ENCODE assay signal across 9 mouse cellular contexts in genomic region chrX:99458466-99459200, GRCm38 (mm10). TPM values are rescaled to one million over a fixed set of nuclear protein-coding genes. Genes with fewer than 3 reads are reported as not detected.
A peak's percentile ranks its signal among the peaks of the same experiment; 100 is the strongest.
DNase-seq lines count a peak whose midpoint lies in the region; ATAC-seq lines count a peak whose summit lies in the region.
"Had no signal": no experiment of that assay in that cellular context is flagged by ENCODE, and none has a peak within 500 bp of the region (broad histone marks: within the 10 kb centered on the region; RNA-seq: fewer than 3 reads in every experiment).

No protein-coding gene starts in this region.

- no peaks in the 10 kb centered on the region for H3K9me3 ChIP-seq in lung, embryonic 16.5 days (ENCODE audit: control insufficient read depth, low read length)
- H3K9me3 ChIP-seq in forebrain, embryonic 14.5 days (replicated peaks; ENCODE audit: control insufficient read depth, low read length), result no peaks in the 10 kb centered on the region
- no peaks in the 10 kb centered on the region for H3K9me3 ChIP-seq in limb, embryonic 13.5 days
- H3K9me3 ChIP-seq in stomach, embryonic 15.5 days, result no peaks in the 10 kb centered on the region

- H3K4me1 ChIP-seq in lung, embryonic 16.5 days (replicated peaks; ENCODE audit: control insufficient read depth, insufficient read depth, low read length), result peaks cover 20% of the 10 kb centered on the region
- H3K4me1 ChIP-seq in forebrain, embryonic 14.5 days (ENCODE audit: control insufficient read depth, insufficient read depth, low read length), result peaks cover 11% of the 10 kb centered on the region; the same call in 1 of the 2 replicates
- H3K4me1 ChIP-seq in limb, embryonic 13.5 days, result peaks cover 28% of the 10 kb centered on the region
- H3K4me1 ChIP-seq in stomach, embryonic 15.5 days, result peaks cover 4% of the 10 kb centered on the region; the same call in 1 of the 2 replicates

- no peak overlapping the region for H3K4me2 ChIP-seq in lung, embryonic 16.5 days (ENCODE audit: low read depth, low read length)
- no peak overlapping the region for H3K4me2 ChIP-seq in forebrain, embryonic 14.5 days (ENCODE audit: low read length)
- H3K4me2 ChIP-seq in limb, embryonic 13.5 days (replicated peaks), result no peak overlapping the region; the same call in 1 of the 2 replicates
- H3K4me2 ChIP-seq in stomach, embryonic 15.5 days, result no peak overlapping the region

- WGBS in lung, embryonic 16.5 days, result 30% methylated on average over 8 of the region's 10 CpGs
- WGBS in forebrain, embryonic 14.5 days, result 30% methylated on average over 9 of the region's 10 CpGs
- WGBS in limb, embryonic 13.5 days, result 38% methylated on average over 10 of the region's 10 CpGs
- 34% methylated on average over 9 of the region's 10 CpGs for WGBS in stomach, embryonic 15.5 days

- peak overlapping the region; percentile 61 for H3K27ac ChIP-seq in lung, embryonic 16.5 days (ENCODE audit: low read length)
- no peak overlapping the region for H3K27ac ChIP-seq in forebrain, embryonic 14.5 days (ENCODE audit: low read depth, low read length)
- no peak overlapping the region; the same call in 1 of the 2 replicates for H3K27ac ChIP-seq in limb, embryonic 13.5 days
- H3K27ac ChIP-seq in stomach, embryonic 15.5 days, result peak overlapping the region; percentile 48

- H3K9ac ChIP-seq in lung, embryonic 16.5 days (ENCODE audit: low read length), result no peak overlapping the region
- H3K9ac ChIP-seq in forebrain, embryonic 14.5 days (ENCODE audit: low read length), result no peak overlapping the region
- no peak overlapping the region for H3K9ac ChIP-seq in limb, embryonic 13.5 days
- no peak overlapping the region for H3K9ac ChIP-seq in stomach, embryonic 15.5 days

- H3K27me3 ChIP-seq in lung, embryonic 16.5 days (ENCODE audit: control insufficient read depth, insufficient read depth, low read depth, low read length), result no peaks in the 10 kb centered on the region; the same call in 1 of the 2 replicates
- no peaks in the 10 kb centered on the region for H3K27me3 ChIP-seq in forebrain, embryonic 14.5 days (replicated peaks; ENCODE audit: control insufficient read depth, insufficient read depth, low read length)
- H3K27me3 ChIP-seq in limb, embryonic 13.5 days, result peaks cover 33% of the 10 kb centered on the region; the same call in 1 of the 2 replicates
- no peaks in the 10 kb centered on the region for H3K27me3 ChIP-seq in stomach, embryonic 15.5 days (replicated peaks)

- ATAC-seq in lung, embryonic 16.5 days (ENCODE audit: low read depth), result peak; percentile 86
- ATAC-seq in forebrain, embryonic 14.5 days, result 0 out of 2 replicates have a peak, but pooled peaks have one; percentile 16
- ATAC-seq in limb, embryonic 13.5 days (ENCODE audit: low FRiP score, low read depth), result peak; percentile 71
- peak; percentile 53; the same call in 1 of the 2 replicates for ATAC-seq in stomach, embryonic 15.5 days (ENCODE audit: insufficient read depth, low FRiP score, low read depth)

- H3K4me3 ChIP-seq in lung, embryonic 16.5 days (ENCODE audit: low read length), result no peak overlapping the region
- H3K4me3 ChIP-seq in forebrain, embryonic 14.5 days (ENCODE audit: low read depth, low read length), result no peak overlapping the region
- H3K4me3 ChIP-seq in limb, embryonic 13.5 days, result no peak overlapping the region
- H3K4me3 ChIP-seq in stomach, embryonic 15.5 days (replicated peaks), result no peak overlapping the region

- H3K36me3 ChIP-seq in lung, embryonic 16.5 days (ENCODE audit: control insufficient read depth, insufficient read depth, low read length), result no peaks in the 10 kb centered on the region
- no peaks in the 10 kb centered on the region for H3K36me3 ChIP-seq in forebrain, embryonic 14.5 days (ENCODE audit: control insufficient read depth, insufficient read depth, low read length)
- H3K36me3 ChIP-seq in limb, embryonic 13.5 days, result no peaks in the 10 kb centered on the region
- no peaks in the 10 kb centered on the region for H3K36me3 ChIP-seq in stomach, embryonic 15.5 days

- no peak for DNase-seq in lung, postnatal 25 days (ENCODE audit: low spot score)
- no peak for DNase-seq in forebrain, embryonic 14.5 days (ENCODE audit: low spot score)
- no peak for DNase-seq in gastrocnemius, adult 18-20 months (ENCODE audit: low spot score)
- DNase-seq in frontal cortex, postnatal 36 days (ENCODE audit: low spot score in 2 of 2), result no peak
- no peak for DNase-seq in layer of hippocampus, adult 9-10 months (ENCODE audit: low spot score)
- DNase-seq: cerebellum, postnatal 36 days had no signal

RNA-seq across cellular contexts. Expression of gene Pja1, which starts 12.4 kb away (rescaled TPM):
- 138 and 146 TPM in 2 replicates for polyA plus RNA-seq in lung, embryonic 16.5 days (2015; fragmentation: Nextera tagmentation; extraction: Ambion mirVana)
- polyA plus RNA-seq in forebrain, embryonic 14.5 days (2014; fragmentation: Nextera tagmentation; extraction: Ambion mirVana), result 328 and 377 TPM in 2 replicates
- 178 and 180 TPM in 2 replicates for polyA plus RNA-seq in limb, embryonic 13.5 days (2015; fragmentation: Nextera tagmentation; extraction: Ambion mirVana)
- 149 TPM in 2 replicates for polyA plus RNA-seq in stomach, embryonic 15.5 days (2015; fragmentation: Nextera tagmentation; extraction: Ambion mirVana)
- total RNA-seq in gastrocnemius, adult 18-20 months (2021), result 10 to 100 TPM; 14.0 to 14.1 TPM

Comparison
In these comparisons a context has a peak if more than half of its experiments do, and no peak if none do; other contexts are left out.
1. ATAC-seq: peak in every context shown above with its lines; median percentile 86 in lung, embryonic 16.5 days; 71 in limb, embryonic 13.5 days; 53 in stomach, embryonic 15.5 days; 16 in forebrain, embryonic 14.5 days.
2. H3K27ac ChIP-seq: peak in lung, embryonic 16.5 days (single experiment) and stomach, embryonic 15.5 days (single experiment); none in forebrain, embryonic 14.5 days (single experiment) and limb, embryonic 13.5 days (single experiment).